Mouse (Mus musculus): Measurements from ENCODE around the gene Dnm3. TPM values are rescaled to one million over a fixed set of nuclear protein-coding genes. Genes with fewer than 3 reads are reported as not detected.

Dnm3 gene
- polyA plus RNA-seq (2012; rRNA removed), result 0.29 and 0.42 TPM in 2 replicates

GRCm38 (mm10) chr1:162477246-162478209, at the start of gene Dnm3:
Gene Dnm3, minus strand, starts transcription at chr1:162478034.

GRCm38 (mm10) chr1:161979536-161979935, 498.3 kb downstream of the Dnm3 start, which contains the start of gene 4930558K02Rik:
Gene 4930558K02Rik, minus strand, starts transcription at chr1:161979636.

GRCm38 (mm10) chr1:161968589-161969407, 509.0 kb downstream of the Dnm3 start, which contains the start of gene Pigc:
Gene Pigc, plus strand, starts transcription at chr1:161969186.

Other genes starting within 250 kb of the Dnm3 start
- 3.7 and 4.2 TPM in 2 replicates for gene Mettl13, start 70.5 kb upstream of the Dnm3 start, polyA plus RNA-seq (2012; rRNA removed)
- gene Vamp4, start 92.5 kb upstream of the Dnm3 start, polyA plus RNA-seq (2012; rRNA removed), result 9.3 and 10.0 TPM in 2 replicates
- gene Myoc, start 161.1 kb upstream of the Dnm3 start, polyA plus RNA-seq (2012; rRNA removed), result 0.01 TPM in 1 of 2 replicates, not detected in the other
- gene Myocos, start 180.2 kb upstream of the Dnm3 start, polyA plus RNA-seq (2012; rRNA removed), result not detected in 2 replicates

Measured in liver, embryonic 18 days (tissue).